Mouse (Mus musculus): ENCODE results near the gene Pgm2.
A peak's percentile ranks its signal among the peaks of the same experiment; 100 is the strongest.

Gene Pgm2

DNA sequence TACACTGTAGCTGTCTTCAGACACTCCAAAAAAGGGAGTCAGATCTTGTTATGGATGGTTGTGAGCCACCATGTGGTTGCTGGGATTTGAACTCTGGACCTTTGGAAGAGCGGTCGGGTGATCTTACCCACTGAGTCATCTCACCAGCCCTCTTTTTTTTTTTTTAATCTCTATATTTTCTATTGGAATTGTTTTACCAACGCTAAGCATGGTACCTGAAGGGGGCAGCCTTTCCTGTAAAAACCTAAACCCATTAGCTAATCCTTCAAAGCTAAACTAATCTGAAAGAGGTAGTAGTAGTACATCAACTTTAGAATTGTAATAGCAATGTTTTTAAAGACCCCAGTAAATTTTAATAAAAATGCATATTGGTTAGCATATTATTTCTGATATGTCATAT lies 17.2 kb upstream of the Pgm2 start:
- DNase-seq (ENCODE audit: low spot score in 2 of 2): peak in 1 of 2 experiments; percentile 51

DNA sequence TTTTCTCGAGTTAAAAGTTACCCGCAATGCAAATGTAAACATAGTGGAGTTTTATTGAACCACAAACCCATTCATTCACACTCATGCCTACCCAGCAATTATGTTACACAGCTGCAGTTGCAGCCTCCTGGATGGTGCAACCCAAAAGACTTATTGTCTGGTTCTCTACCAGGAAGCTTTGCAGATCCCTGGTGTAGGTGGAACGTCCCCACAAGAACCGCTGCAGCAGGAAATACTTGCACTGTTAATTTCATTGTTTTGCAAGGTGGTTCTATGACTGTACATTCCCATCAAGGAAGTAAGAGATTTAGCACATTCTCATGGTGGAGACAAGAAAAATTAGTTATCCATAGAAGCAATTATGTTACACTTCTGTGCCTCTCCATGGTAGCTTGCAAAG lies 15.4 kb upstream of the Pgm2 start:
- DNase-seq (ENCODE audit: low spot score in 2 of 2): no peak

- no peak for DNase-seq (ENCODE audit: low spot score in 2 of 2)
Observed at GRCm38 (mm10) chr5:64078740-64079461, 13.8 kb upstream of the Pgm2 start.

- no peak for DNase-seq (ENCODE audit: low spot score in 2 of 2)
Observed at GRCm38 (mm10) chr5:64079462-64079817, 13.3 kb upstream of the Pgm2 start.

GRCm38 (mm10) chr5:64083447-64084359 lies 9.0 kb upstream of the Pgm2 start:
- DNase-seq (ENCODE audit: low spot score in 2 of 2): no peak

DNA sequence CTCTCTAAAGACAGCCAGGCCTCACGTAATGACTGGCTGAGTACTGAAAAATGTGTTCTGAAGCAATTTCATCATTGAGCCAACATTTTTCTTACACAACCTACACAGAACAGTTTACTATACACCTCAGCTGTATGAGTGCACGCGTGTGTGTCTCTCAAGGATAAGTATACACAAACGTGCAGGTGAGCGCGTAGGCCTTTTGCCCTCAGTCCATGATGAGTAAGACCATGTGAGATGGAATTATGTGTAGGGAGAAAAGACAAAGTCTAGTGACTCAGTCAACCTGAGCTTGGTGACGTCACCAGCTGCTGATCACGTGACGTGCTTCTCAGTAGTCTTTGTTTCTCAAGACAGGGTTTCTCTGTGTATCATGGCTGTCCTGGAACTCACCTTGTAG lies 7.3 kb upstream of the Pgm2 start:
- no peak for DNase-seq (ENCODE audit: low spot score in 2 of 2)

GRCm38 (mm10) chr5:64088740-64089139 lies 4.0 kb upstream of the Pgm2 start:
- no peak for DNase-seq (ENCODE audit: low spot score in 2 of 2)

GRCm38 (mm10) chr5:64093349-64093871 lies 660 bp downstream of the Pgm2 start:
- peak in 1 of 2 experiments; percentile 33 for DNase-seq (ENCODE audit: low spot score in 2 of 2)

DNA sequence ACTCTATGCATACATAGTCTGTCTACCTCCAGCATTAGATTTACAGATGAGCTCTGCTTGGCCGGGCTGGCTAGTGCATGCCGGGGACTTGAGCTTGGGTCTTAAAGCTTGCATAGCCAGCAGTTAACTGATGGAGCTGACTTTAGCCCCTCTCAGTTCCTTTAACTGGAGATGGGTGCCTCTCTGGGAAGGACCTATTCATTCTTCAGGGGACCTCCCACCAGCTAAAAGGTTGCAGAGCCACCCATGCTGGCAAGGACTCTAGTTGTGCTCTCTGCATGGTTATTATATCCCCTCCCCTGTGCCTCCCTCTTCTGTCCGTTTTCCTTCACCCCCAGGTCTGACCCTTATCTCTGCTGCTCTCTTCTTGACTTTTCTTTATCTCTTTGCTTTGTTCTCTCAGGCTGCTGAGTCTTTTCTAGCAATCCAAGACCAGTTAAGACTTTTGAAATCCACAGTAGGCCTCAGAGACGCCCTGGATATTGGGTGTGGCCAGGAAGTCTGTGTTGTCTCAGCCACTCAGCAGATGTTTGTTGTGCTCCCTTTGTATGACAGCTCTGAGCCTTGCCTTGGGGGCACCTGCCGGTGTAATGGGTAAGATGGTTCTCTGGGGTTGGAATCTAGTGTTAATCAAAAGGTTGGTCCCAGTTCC lies 2.7 kb downstream of the Pgm2 start:
- no peak for DNase-seq (ENCODE audit: low spot score in 2 of 2)

DNA sequence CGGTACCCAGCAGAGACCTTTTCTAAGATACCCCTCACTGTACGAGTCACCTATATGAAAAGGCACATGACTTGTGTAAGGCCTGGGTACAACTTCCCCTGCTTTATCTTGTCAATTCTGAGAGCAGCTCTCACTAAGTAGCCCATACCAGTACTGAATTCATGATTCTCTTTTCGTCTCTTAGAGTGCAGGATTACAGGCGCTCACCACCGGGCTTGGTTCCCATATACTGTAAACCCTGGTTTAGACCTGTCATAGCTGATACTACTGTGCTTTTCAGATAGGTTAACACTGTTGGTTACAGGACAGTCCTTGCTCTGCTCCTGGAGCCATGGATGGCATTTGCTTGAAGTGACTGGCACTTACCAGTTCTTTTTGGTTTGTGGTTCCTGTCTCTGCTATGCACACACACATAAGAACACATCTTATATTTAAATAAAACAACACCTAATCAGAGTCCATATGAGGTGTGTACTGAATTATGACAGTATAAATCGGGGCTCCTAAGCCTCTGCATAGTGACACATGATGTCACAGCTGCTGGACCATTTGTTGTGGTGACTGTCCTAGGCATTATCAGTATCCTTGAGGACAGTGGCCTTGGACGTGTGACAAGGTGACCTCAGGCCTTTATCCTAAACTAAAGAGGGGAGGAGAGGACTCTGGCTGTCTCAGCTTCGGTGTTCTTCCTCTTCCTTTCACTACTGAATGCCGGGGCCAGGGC lies 9.4 kb downstream of the Pgm2 start:
- no peak for DNase-seq (ENCODE audit: low spot score in 2 of 2)

DNA sequence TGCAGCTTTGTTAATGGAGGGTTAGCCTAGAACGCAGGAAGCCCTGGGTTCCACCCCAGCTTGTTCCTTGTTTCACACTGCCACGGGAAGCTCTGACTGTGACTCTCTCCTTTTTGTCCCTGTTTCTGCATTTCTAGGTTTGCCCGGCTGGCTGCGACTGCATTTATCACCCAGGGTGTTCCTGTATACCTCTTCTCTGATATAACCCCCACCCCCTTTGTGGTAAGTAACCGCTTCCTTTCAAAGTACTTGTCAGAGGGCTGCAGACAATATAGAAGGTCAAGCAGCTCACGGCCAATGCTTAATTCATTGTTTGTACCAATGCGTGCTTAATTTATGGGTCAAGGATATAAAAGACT lies 9.9 kb downstream of the Pgm2 start:
- no peak for DNase-seq (ENCODE audit: low spot score in 2 of 2)

GRCm38 (mm10) chr5:64107596-64108289 lies 15.0 kb downstream of the Pgm2 start:
- DNase-seq (ENCODE audit: low spot score in 2 of 2): no peak

- DNase-seq (ENCODE audit: low spot score in 2 of 2): no peak
Observed at GRCm38 (mm10) chr5:64109217-64109616, 16.5 kb downstream of the Pgm2 start.

GRCm38 (mm10) chr5:64112360-64112759 lies 19.6 kb downstream of the Pgm2 start:
- no peak for DNase-seq (ENCODE audit: low spot score in 2 of 2)

GRCm38 (mm10) chr5:64114210-64114609 lies 21.5 kb downstream of the Pgm2 start:
- no peak for DNase-seq (ENCODE audit: low spot score in 2 of 2)

GRCm38 (mm10) chr5:64117191-64117590 lies 24.4 kb downstream of the Pgm2 start:
- no peak for DNase-seq (ENCODE audit: low spot score in 2 of 2)

DNA sequence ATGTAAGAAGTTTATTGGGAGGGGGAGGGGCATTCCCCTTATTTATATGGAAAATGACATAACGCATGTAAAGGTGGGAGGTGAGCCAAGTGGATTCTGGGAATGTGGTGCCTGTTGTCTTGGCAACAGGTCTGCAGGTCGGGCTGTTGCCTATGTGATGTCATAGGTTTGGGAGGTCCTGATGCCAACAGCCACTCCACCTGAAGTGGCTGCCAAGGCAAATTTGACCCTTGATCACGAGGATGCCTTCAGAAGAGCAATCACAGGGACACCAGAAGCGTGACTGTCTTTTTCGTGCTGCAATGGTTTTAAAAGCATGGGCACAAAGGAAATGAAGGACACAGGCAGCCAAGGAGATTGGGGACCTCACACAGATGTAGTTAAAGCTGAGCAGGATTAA lies 33.0 kb downstream of the Pgm2 start:
- DNase-seq (ENCODE audit: low spot score in 2 of 2): no peak

DNA sequence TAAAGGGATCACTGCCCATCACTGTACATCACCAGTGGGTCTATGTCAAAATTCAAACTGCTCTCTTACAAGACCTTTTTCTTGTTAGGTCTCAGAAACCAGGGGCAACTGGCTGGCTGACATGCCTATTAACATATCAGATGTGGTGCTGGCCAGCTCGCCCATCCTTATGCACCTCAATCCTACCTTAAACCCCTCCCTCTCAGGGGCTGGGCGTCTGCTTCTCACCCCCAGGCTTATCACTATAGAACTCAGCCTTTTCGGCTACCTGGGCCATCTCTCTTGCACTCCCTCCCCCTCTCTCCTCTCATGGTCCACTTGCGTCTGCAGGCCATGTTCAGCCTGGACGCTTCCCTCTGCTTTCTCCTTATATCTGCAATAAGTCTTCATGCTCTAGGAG lies 38.8 kb downstream of the Pgm2 start:
- DNase-seq (ENCODE audit: low spot score in 2 of 2): no peak

DNA sequence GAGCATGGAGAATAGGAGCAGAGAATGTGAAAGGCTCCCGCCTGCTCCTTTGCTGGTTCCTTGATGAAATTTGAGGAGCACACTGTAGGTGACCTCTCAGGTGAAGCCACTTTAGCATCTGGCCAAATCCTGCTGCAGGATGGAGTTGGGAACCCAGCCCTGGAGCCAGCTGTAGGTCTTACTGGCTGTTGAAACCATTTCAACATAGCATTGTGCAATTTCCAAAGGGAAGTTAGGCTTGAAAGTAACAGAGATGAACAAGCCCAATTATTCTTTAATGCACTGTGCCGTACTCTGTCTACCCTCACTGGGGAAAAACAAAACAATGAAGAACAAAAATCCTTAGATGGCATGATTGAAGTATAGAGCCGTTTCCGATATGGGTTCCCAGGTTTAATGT lies 41.2 kb downstream of the Pgm2 start:
- DNase-seq (ENCODE audit: low spot score in 2 of 2): no peak

DNA sequence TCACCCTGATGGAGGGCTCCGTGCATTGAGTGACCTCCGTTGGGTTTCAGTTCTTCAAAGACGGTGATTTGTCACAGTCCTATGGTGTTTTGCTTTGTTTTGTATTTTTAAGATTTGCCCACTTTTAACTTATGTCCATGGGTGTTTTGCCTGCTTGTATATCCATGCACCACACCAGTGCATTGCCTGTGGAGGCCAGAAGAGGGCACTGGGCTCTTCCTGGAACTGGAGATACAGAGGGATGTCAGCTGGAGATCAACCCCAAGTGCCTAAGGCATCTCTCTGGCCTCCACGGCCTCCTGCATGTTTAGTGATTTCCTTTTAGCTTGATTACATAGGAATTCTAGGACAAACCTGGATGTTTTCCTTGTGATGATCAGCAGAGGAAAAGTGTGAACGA lies 43.6 kb downstream of the Pgm2 start:
- no peak for DNase-seq (ENCODE audit: low spot score in 2 of 2)

GRCm38 (mm10) chr5:64140202-64140601 lies 47.5 kb downstream of the Pgm2 start:
- no peak for DNase-seq (ENCODE audit: low spot score in 2 of 2)

All from right cerebral cortex, postnatal 10 days (tissue).